Mouse (Mus musculus) thymus, adult 18-20 months (tissue): ENCODE measurements around the gene Stum.

Experiments
- DNase-seq, 2 experiments: peaks; one replicate each; pipeline ENCODE4 v3.0.0; 2022; ENCODE audit warnings: mixed read lengths in 2 of 2

Stum gene

DNA sequence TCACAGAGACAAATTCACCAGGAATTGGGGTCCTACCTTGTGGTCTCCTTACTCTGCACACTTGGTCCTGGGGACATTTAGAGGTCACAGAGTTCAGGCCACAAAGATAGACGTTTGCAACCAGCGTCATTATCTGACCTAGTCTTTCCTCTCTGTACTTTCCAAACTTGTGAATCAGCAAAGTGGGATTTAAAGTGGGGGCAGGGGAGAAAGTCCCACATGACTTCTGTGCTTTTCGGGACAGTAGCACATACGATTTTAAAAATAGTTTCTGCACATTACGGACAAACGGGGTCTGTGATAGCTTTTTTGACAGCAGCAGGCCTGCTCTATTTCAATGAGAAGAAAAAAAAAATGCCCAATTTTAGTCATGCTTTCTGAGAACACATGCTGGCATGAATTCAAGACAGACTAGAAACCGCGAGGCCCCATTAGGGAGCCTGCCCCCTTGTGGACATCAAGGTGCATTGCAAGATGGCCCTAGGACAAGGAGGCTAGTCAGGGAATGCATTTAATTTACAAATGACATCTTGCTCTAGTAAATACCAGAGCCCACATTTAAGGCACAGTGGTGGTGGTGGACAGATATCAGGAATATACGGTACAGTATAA lies 55.1 kb downstream of the Stum start:
- no peak for DNase-seq

DNA sequence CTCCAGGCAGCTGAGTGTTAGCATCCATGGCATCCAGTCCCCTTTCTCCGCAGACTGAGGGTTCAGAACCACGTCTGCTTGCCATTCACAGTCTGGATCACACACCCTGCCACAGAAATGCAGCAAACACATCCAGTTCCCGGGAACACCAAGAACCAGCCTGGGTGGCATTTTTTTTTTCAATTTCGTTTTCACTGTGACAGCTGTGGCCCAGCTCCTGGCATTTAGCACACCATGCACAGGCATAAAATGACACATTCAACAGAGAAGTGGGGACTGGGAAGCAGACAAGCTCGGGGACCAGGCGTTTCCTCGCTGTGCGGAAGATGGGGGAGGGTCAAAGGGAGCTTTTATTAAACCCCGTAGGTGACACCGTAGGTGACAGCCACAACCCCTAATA lies 55.6 kb downstream of the Stum start:
- DNase-seq: no peak

DNA sequence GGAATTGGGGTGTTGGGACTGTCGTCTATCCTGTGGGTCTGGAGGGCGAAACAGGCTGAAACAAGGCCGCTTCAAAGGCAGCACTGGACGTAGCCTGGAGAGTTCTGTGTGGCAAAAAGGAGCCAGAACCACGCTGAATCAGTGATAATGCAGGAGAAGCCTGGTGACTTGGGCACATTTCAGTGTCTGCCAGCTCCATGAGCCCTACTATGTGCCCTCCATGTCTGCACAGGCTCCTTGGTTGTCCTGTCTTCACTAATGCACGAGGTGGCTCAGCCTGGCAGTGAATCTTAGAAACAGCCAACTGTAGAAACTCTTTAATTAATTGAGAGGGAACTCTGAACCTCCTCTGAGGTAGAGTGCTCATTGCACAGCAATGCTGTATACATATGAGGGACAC lies 56.9 kb downstream of the Stum start:
- DNase-seq: no peak

DNA sequence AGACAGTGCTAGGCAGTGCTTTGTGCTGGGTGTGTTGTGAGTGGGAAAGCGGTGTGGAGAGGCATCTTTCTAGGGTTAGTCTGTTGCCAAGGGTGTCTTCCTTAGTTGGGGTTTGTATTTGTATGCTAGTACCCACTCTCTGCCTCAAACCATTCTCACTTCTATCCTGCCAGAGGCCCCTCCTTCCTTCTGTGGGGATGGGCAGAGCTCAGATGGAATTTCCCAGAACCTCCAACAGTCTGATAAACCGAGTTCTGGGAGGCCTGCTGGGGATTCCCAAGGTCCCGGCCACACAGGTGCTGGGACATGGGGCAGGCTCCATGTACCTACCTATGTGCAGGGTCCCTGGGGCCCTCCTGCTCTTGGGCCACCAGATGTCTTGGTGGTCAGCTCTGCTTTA lies 59.4 kb downstream of the Stum start:
- DNase-seq: no peak

DNA sequence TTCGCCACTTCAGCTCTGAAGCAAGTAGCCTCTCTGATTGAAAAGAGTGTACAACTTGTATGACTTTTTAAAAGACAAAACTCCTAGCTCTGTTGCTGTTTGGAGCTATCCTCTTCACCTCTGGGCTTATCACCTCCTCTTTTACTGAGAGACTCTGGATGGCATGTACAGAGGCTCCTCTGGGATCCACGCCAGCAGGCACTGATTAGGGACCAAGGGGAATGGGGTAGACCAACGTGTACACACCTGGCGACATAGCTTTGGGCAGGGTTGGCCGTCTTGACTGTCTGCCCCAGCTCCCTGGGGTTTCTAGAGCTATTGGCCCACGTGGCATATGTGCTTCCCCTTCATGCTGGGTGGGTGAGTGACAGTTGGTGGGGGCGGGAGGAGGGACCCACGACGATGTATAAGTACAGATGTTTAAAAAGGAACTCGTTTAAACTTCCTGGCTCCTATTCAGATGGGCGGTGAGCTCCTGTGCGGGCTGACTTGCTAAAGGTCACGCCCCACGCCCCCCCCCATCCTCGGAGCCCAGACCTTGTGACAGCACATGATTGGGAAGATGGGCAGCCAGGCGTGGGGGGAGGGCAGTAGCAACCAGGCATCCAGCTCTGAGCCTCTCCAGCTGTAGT lies 60.2 kb downstream of the Stum start:
- no peak for DNase-seq

DNA sequence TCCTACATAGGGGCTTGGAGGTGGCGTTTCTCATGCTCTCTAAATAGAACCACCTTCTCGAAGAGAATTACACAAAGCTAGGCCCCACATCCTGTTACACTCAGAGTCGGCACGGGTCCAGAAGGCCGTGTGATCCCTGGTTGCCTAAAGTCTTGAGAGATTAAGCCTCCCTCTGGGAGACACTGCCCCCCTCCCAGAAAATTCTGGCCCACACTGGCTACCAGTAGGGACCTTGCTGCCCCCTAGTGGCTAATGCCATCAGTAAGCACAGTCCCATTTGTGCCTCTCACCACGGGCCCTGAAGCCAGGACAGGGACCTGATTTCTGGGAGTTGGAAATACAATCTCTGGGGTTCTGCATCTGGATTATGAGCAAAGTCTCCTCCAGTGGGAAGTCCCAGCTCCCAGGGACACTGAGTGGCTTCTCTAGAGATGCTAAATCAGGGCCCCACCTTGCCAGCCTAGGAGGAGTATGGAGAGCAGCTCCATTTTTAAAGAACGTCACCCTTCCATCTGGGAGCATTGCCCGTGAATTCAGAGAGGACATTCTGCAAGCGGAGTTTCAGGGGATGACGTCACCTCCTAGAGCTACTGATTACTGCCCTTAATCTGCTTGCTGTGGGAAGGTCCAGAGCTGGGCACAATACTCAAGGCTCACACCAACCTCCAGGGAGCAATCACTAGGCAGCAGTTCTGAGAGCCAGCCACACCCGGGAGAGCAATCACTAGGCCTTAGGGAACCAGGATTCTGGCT lies 61.1 kb downstream of the Stum start:
- DNase-seq: peak in 1 of 2 experiments; percentile 56

DNA sequence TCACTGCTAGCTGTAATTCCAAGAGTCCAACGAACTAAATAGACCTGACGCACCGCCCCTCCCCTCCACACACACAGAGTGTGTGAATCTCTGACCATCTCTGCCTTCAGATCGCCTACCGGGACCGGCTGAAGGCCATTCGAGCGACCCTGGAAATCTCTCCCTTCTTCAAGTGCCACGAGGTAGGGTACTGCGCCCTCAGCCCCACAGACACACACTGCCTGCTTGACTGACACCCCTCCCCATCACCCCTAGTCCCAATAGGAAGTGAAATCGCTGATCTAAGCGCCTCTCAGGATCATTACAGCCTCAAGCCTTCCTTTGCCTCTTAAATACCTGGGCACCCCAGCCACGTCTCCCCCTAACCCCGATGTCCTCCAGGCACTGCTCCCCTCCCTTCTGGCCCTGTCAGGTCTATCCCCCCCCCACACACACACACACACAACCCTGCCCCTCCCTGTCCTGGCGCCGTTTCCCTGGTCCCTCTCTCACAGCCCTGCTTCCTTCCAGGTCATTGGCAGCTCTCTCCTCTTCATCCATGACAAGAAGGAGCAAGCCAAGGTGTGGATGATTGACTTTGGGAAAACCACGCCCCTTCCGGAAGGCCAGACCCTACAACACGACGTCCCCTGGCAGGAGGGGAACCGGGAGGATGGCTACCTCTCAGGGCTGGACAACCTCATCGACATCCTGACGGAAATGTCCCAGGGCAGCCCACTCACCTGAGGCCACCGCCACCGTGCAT lies 62.0 kb downstream of the Stum start:
- DNase-seq: no peak

DNA sequence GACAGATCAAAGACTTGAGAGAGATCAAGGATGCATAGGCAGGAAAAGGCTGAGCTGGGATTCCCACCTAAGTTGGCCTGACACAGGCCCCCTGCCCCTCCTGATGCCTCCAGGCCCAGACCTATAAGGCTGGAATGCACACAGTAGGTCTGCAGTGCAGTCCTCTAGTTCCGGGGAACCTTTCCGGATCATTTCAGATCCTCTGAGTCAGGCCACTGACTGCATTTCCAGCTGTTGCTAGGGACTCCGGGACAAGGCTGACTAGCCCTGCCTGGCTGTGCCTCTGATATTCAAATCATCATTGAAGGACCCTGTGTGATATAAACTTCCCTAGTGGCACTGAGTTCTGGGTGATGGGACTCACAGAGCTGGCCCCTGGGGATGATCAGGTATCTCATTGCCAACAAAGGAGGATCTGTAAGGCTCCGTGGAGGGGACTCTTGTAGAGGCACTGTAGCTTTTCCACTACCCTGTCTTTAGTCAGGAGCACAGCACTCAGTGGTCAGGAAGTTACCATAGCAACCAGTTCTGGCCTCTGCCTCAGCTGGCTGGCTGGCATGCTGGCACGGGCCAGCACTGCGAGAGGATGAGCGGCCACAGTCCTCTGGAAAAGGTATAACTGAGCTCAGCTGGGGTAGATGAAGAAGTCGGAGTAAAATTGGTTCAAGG lies 62.7 kb downstream of the Stum start:
- DNase-seq: no peak

DNA sequence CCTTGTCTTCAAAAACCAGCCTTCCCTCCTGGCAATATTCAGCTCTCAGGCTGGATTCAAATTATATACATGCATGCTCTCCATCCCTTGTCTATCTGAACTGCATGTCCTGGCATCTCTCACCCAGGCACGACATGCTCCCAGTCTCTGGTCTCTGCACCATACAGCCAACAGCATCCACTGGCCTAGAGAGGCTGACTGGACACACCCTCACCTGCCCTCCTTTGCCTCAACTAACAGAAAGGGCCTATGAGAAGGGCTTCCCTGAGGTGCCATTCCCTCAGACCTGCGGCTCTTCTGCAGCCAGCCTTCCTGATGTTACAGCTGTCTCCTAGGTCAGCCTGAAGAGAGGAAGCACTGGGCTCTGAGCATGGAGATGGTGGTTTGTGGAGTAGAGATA lies 64.2 kb downstream of the Stum start:
- no peak for DNase-seq

DNA sequence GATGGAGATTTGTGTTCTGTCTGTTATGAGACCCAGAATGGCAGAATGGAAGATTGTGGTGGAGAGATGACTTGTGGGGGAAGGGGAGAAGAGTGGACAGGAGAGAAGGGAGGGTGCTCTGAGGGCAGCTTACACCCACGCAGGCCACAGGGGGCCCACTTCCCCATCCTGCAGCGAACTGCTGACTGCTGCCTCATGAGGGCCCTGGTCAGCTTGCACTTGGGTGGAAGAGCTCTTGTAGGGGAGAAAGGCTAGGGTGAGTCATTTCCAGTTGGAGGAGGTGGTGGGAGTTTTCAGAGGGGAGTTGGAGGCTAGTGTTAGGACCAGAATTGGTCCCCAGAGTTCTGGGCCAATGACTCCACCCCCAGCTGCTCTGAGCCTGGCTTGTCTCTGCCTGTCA lies 66.2 kb downstream of the Stum start:
- no peak for DNase-seq

DNA sequence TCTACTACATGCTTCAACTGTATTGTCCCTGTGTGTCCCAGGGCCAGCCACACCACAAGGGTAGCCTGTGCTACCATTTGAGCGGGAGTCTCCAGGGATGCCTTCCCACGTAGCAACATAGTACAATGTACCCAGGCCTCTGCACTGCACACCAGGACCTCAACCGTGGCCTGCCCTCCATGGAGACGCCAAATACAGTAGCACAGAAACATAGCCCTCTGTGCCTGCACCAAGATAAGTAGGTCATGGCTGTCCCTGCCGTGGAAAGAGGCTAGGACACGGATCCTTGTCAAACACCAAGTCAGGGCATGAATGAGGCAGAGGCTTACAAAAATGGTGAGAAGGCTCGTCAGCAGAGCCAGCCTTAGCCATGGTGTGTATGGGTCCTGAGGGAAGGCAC lies 67.5 kb downstream of the Stum start:
- no peak for DNase-seq

DNA sequence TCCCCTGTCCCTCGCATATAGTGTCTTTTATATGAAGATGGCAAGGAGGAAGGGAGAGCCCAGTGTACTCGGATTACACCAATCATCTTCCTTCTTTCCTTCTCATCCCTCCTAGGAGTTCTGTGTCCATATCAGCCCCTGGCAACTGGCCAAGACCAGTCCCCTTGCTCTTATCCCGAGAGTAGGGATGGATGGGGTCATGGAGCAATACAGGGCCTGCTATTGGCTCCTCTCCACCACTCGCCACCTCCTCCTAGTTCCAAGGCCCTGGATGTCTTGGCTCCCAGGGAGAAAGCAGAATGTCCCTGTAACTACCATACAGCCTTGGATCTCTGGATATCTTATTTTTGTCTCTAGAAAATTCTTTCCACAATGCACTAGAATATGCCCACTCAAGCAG lies 68.2 kb downstream of the Stum start:
- DNase-seq: no peak

DNA sequence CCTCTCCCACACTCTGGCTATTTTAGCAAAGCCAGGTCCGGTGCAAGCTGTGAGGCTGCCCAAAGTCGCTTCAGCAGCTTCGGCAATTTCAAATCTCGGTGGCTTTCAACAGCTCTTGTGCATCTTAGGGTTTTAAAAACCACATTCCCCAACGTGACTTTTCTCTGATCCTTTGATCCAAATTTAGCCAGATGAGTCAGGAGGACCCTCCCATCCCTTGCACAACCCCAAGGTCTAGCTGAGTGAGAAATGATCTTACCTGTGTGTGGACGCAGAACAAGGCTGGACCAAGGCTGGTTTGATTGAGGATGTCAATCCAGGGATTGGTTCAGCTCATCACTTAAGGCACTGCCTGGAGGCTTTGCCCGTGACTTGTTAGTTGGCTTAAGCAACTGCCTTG lies 73.0 kb downstream of the Stum start:
- no peak for DNase-seq

DNA sequence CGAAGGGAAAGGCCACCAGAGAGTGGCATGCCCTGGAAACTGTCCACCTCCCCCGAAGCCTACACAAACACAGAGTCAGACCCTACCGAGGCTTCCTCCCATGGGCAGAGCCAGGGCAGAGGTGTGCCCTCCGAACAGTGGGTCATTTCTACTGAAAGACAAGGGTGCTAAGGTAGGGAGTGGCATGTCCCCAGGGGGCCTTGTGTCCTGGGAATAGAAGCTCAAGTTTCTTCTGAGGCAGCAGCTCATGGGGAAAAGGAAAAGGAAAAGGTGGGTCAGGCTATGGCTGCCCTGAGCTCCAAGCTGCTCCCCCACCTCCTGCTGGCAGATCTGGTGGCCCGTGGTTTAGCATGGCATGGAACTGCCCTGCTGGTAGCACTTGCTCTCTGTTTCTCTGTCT lies 73.5 kb downstream of the Stum start:
- no peak for DNase-seq

DNA sequence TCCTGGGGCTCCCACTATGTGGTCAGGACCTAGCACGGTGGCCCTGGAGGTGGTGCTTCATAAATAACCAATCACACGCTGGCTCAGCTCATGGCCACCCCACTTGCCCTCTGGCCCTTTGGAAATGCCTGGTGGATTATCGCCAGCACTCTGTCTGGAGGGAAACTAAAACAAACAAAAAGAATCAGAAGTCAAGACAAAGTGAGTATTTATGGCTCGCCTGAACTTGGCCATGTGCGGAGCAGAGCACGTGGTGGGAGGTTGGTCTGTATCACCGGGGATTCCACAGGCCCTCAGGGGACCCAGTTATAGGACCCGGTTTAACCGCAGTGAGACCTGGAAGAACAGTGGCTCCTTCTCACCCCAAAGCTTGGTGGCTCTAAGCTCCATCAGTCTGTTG lies 74.5 kb downstream of the Stum start:
- DNase-seq: no peak

DNA sequence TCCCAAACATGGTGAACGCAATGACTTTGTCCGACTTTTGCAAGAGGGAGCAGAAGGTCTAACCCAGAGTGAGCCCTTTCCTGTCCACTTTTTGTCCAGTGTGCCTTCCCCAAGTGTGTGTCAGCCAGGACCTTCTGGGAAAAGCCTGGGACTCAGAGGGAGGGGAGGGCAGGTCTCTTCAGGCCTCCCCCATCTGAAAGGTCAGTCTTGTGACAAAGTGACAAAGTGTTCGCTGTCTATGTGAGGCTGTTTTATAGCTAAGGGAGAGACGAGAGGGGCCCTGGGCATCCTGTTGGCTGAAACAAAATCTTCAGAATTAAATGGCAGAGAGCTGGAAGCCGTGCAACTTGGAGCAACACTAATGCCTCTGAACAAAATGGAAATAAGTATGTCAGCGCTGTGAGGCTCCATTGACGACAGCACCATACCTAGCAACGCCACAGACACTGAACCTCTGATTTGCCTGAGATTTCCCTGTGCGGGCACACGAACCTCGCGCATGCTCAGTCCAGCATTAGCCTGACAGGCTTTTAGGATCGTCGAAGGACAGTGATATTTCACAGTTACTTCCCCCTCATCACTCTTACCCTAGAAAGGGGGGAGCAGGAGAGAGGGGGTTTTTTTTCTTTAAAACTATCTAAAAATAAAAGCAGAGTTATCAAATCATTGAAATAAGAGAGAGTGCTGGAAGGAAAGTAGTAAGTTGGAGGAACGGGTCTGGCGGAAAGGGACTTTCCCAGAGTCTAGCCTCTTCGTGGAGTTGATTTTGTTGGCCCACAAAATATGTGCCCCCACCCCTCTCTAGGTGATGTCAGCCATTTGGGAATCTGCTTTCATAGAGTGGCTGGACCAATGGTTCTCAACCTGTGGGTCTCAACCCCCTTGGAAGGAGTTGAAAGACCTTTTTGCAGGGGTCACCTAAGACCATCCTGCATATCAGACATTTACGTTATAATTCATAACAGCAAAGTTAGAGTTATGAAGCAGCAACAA lies 75.3 kb downstream of the Stum start:
- DNase-seq: no peak

DNA sequence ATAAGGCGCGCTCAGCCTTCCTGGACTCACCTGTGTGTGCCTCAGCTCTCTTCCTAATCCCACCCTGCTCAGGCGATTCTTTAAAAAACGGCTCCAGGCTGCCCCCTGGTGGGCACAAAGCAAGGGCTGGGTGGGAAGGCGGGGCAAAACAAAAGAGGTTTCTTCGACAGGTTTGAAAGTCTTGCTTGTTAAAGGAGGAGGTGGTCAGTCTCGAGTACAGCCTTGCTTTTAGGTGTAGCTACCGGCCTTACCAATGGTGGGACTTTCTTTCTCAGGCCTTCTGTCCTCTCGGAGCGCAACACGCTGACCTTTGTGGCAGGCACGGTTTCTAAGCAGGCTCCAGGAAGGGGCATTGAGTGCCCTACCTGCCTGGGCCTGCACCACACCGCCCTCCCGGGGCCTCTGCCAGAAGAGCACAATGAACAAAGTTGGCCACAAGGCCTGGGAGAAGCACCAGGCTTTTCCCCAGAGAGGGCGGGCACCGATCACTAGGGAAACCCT lies 76.1 kb downstream of the Stum start:
- peak; percentile 44 to 57 for DNase-seq

DNA sequence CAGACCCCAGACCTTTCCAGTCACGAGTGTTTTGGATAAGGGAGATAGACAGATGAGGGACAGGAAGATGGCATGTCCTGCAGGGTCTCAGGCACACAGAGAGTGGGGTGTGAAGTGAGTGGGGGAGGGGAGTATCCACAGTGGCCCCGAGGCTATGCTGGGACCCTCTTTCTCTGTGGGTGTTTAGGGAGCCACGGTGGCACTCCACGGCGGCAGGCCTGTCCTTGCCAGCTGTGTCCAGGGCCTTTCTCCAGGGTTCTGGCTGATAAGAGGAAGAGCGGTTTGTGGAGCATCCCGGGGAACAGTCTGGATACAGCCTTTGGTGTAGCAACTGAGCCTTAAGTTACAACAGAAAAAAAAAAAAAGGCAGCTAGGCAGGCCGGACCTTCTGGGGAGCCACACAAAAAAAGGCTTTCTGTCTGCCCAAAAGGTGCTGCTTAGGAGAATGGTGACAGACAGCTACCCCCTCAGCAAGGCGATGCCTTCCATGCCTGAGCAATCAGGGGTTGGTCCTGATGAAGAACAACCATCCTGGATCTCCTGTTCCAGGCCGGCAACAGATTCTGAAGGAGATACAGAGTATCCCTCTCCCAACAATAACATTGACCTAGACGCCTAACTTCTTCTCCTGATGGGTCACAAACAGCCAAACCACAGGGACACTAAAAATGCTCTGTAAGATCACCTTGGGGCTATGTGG lies 76.8 kb downstream of the Stum start:
- no peak for DNase-seq

DNA sequence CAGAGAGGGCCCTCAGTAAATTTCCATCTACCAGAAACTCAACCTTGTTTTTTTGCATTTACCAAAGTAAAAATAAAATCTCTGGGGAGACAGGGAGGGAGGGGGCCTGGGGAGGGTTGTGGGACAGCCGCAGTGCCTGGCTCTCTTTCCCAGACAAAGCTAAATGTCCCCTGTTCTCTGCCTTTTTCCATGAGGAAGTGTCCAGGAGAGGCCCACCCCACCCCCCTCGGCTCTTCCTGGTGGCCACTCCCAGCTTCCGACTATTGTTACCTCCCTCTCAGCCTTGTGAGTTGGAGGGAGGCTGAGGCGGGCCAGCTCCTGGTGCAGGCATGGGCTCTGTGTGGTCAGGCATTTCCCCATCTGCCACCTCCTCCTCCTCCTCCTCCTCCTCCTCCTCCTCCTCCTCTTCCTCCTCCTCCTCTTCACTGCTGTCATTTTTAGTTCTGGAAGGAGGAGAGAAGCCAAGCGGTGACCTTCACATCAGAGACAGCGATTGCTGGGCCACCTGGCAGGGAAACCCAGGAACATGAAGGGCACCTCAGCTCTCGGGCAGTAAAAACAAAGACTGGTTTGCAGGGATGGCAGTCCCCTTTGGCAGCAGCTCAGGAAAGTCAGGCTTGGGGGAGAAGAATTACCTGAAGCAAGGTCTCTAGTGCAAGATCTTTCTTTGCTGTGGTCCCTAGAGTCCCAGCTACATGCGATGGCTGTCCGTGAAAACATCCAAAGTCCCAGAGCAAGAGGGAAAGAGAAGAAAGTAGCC lies 77.5 kb downstream of the Stum start:
- no peak for DNase-seq

DNA sequence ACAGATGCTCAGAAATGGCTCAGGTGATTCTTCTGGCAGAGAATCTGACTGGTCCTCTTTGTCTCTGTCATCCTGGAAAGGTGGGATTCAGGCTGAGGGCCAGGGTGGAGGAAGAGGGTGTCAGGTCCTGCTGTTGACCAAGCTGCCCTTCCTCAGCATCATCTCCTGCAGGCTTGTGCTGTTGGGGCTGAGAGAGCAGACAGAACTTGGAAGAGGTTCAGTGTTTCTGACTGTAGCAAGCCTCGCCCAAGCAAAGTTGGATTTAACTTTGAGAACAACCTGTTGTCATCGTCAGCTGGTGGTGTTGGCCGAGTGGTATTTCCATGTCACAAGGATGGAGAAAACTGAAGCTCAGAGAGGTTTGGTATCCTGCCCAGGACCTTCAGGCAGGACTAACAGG lies 78.6 kb downstream of the Stum start:
- no peak for DNase-seq
